Mouse (Mus musculus) embryonic facial prominence, embryonic 14.5 days (tissue): ENCODE measurements around the gene Nrcam. TPM values are rescaled to one million over a fixed set of nuclear protein-coding genes. Genes with fewer than 3 reads are reported as not detected.

Experiments used
- ATAC-seq: fragments of 200-750 bp; cut with Nextera tagmentation; 2 replicates; pipeline ENCODE4 v1.8.0; 2017; ENCODE audit warnings: low read depth, moderate number of reproducible peaks, moderate TSS enrichment
- DNase-seq: peaks from one replicate; pipeline ENCODE4 v3.0.0-alpha.2; 2015; ENCODE audit warnings: low spot score
- H3K27ac ChIP-seq: fragments of 300-500 bp; sonication (generic); replicated peaks from 2 replicates; pipeline ENCODE4 v1.5.1; 2014; ENCODE audit warnings: low read depth, mild to moderate bottlenecking, low read length, moderate library complexity
- H3K27me3 ChIP-seq: fragments of 300-500 bp; sonication (generic); replicated peaks from 2 replicates; pipeline ENCODE4 v1.6.1; 2014; ENCODE audit warnings: low read length; ENCODE audit not compliant: control insufficient read depth, insufficient read depth
- H3K36me3 ChIP-seq: fragments of 300-500 bp; sonication (generic); 2 replicates; pipeline ENCODE4 v1.6.1; 2014; ENCODE audit warnings: low read length, mixed read lengths; ENCODE audit not compliant: control insufficient read depth, insufficient read depth
- H3K4me1 ChIP-seq: fragments of 300-500 bp; sonication (generic); 2 replicates; pipeline ENCODE4 v1.6.1; 2014; ENCODE audit warnings: antibody characterized with exemption, low read length; ENCODE audit not compliant: control insufficient read depth, insufficient read depth
- H3K4me2 ChIP-seq: fragments of 300-500 bp; sonication (generic); 2 replicates; pipeline ENCODE4 v1.6.1; 2014; ENCODE audit warnings: low read depth, mild to moderate bottlenecking, low read length, moderate library complexity, mixed read lengths
- H3K4me3 ChIP-seq: fragments of 300-500 bp; sonication (generic); 2 replicates; pipeline ENCODE4 v1.5.1; 2014; ENCODE audit warnings: low read depth, mild to moderate bottlenecking, low read length
- H3K9ac ChIP-seq: fragments of 300-500 bp; sonication (generic); 2 replicates; pipeline ENCODE4 v1.6.1; 2014; ENCODE audit warnings: low read depth, mild to moderate bottlenecking, low read length, moderate library complexity, mixed read lengths
- H3K9me3 ChIP-seq: fragments of 300-500 bp; sonication (generic); 2 replicates; pipeline ENCODE4 v1.6.1; 2016; ENCODE audit warnings: low read length; ENCODE audit not compliant: control insufficient read depth
- WGBS: fragments of 180-500 bp; shearing (Covaris S2); extraction: QIAGEN DNeasy Blood & Tissue Kit; methylation state at CpG from one replicate; pipeline ENCODE4 v1.1.7; 2014; 5-methylcytosine and 5-hydroxymethylcytosine counted together
- polyA plus RNA-seq: library from polyadenylated mRNA; unstranded; fragments of >200 nt; fragmentation: Nextera tagmentation; extraction: Ambion mirVana; gene quantifications from 2 replicates; pipeline ENCODE4 v1.2.1, GENCODE M21; 2014

The Nrcam gene
- polyA plus RNA-seq, 1 experiment from 2014 or later, result 8.7 TPM

GRCm38 (mm10) chr12:44501807-44502487, 173.3 kb downstream of the Nrcam start:
- Histone ChIP-seq H3K9ac (no peak overlapping the region), H3K9me3 (no peaks in the 10 kb centered on the region), H3K4me3 (no peak overlapping the region), H3K27ac (no peak overlapping the region), H3K4me2 (no peak overlapping the region), H3K27me3 (no peaks in the 10 kb centered on the region), H3K36me3 (no peaks in the 10 kb centered on the region), H3K4me1 (no peaks in the 10 kb centered on the region)
- no peak for ATAC-seq
- WGBS, result 69% methylated on average over 5 of the region's 5 CpGs
- DNase-seq, result no peak

GRCm38 (mm10) chr12:44503737-44504136, 175.1 kb downstream of the Nrcam start:
- DNase-seq, result no peak
- H3K27ac ChIP-seq, result no peak overlapping the region
- H3K4me3 ChIP-seq, result no peak overlapping the region
- no peak overlapping the region for H3K4me2 ChIP-seq
- H3K4me1 ChIP-seq, result no peaks in the 10 kb centered on the region
- ATAC-seq, result no peak
- no peak overlapping the region for H3K9ac ChIP-seq
- no peaks in the 10 kb centered on the region for H3K36me3 ChIP-seq
- WGBS, result 84% methylated on average over 4 of the region's 4 CpGs
- H3K27me3 ChIP-seq, result no peaks in the 10 kb centered on the region
- no peaks in the 10 kb centered on the region for H3K9me3 ChIP-seq

GRCm38 (mm10) chr12:44508635-44509034, 179.9 kb downstream of the Nrcam start:
- no peak overlapping the region for H3K4me3 ChIP-seq
- H3K27ac ChIP-seq, result no peak overlapping the region
- no peak overlapping the region for H3K9ac ChIP-seq
- whole genome bisulfite sequencing, result 79% methylated on average over 3 of the region's 3 CpGs
- H3K27me3 ChIP-seq, result no peaks in the 10 kb centered on the region
- no peak overlapping the region for H3K4me2 ChIP-seq
- no peaks in the 10 kb centered on the region for H3K4me1 ChIP-seq
- H3K36me3 ChIP-seq, result no peaks in the 10 kb centered on the region
- DNase-seq (no peak), ATAC-seq (no peak)
- H3K9me3 ChIP-seq, result no peaks in the 10 kb centered on the region

GRCm38 (mm10) chr12:44509406-44510104, 180.9 kb downstream of the Nrcam start:
- Histone ChIP-seq H3K27me3 (no peaks in the 10 kb centered on the region), H3K36me3 (no peaks in the 10 kb centered on the region), H3K9ac (no peak overlapping the region), H3K4me1 (no peaks in the 10 kb centered on the region), H3K9me3 (no peaks in the 10 kb centered on the region), H3K4me3 (no peak overlapping the region), H3K4me2 (no peak overlapping the region), H3K27ac (no peak overlapping the region)
- ATAC-seq (no peak), DNase-seq (no peak)
- 65% methylated on average over 4 of the region's 4 CpGs for WGBS

GRCm38 (mm10) chr12:44515066-44515465, 186.4 kb downstream of the Nrcam start:
- no peak overlapping the region for H3K4me3 ChIP-seq
- H3K36me3 ChIP-seq, result no peaks in the 10 kb centered on the region
- no peak overlapping the region for H3K9ac ChIP-seq
- H3K27ac ChIP-seq, result no peak overlapping the region
- DNase-seq, result no peak
- H3K27me3 ChIP-seq, result no peaks in the 10 kb centered on the region
- ATAC-seq, result no peak
- H3K4me1 ChIP-seq, result no peaks in the 10 kb centered on the region
- H3K4me2 ChIP-seq, result no peak overlapping the region
- no peaks in the 10 kb centered on the region for H3K9me3 ChIP-seq
- WGBS, result 69% methylated on average over 4 of the region's 4 CpGs

GRCm38 (mm10) chr12:44519440-44520141, 190.9 kb downstream of the Nrcam start:
- Histone ChIP-seq H3K4me2 (no peak overlapping the region), H3K27ac (no peak overlapping the region), H3K27me3 (no peaks in the 10 kb centered on the region), H3K36me3 (no peaks in the 10 kb centered on the region), H3K9me3 (no peaks in the 10 kb centered on the region), H3K9ac (no peak overlapping the region), H3K4me1 (no peaks in the 10 kb centered on the region), H3K4me3 (no peak overlapping the region)
- no peak; the same call in 1 of the 2 replicates for ATAC-seq
- WGBS, result 55% methylated on average over 7 of the region's 7 CpGs
- no peak for DNase-seq

- Histone ChIP-seq H3K4me2 (no peak overlapping the region), H3K27me3 (no peaks in the 10 kb centered on the region), H3K4me1 (no peaks in the 10 kb centered on the region), H3K9ac (no peak overlapping the region), H3K27ac (no peak overlapping the region), H3K36me3 (no peaks in the 10 kb centered on the region), H3K4me3 (no peak overlapping the region), H3K9me3 (no peaks in the 10 kb centered on the region)
- no peak for ATAC-seq
- WGBS, result 66% methylated on average over 3 of the region's 3 CpGs
- no peak for DNase-seq
Observed at GRCm38 (mm10) chr12:44521496-44521895, 192.8 kb downstream of the Nrcam start.

GRCm38 (mm10) chr12:44524621-44525565, 196.2 kb downstream of the Nrcam start:
- ATAC-seq, result no peak; the same call in 1 of the 2 replicates
- peak; percentile 45 for DNase-seq
- Histone ChIP-seq H3K27me3 (no peaks in the 10 kb centered on the region), H3K4me1 (no peaks in the 10 kb centered on the region), H3K9ac (no peak overlapping the region), H3K27ac (no peak overlapping the region), H3K9me3 (no peaks in the 10 kb centered on the region), H3K4me3 (no peak overlapping the region), H3K4me2 (no peak overlapping the region), H3K36me3 (no peaks in the 10 kb centered on the region)
- 67% methylated on average over 8 of the region's 8 CpGs for WGBS
